Mouse (Mus musculus) heart, embryonic 10.5 days (tissue): ENCODE data around the gene Fam120b. TPM values are rescaled to one million over a fixed set of nuclear protein-coding genes. Genes with fewer than 3 reads are reported as not detected.
"Not testable (repeated sequence)": the region's sequence is repeated elsewhere in the genome, so short reads cannot be mapped to it uniquely, and the experiment has no call there.

Experiments
- DNase-seq: peaks from one replicate; pipeline ENCODE4 v3.0.0-alpha.2; 2017; ENCODE audit warnings: low spot score
- H3K27ac ChIP-seq: fragments of 300-500 bp; sonication (generic); 2 replicates; pipeline ENCODE4 v1.5.1; 2016; ENCODE audit warnings: mild to moderate bottlenecking
- H3K27me3 ChIP-seq: fragments of 300-500 bp; sonication (generic); 2 replicates; pipeline ENCODE4 v1.6.1; 2016; ENCODE audit warnings: mild to moderate bottlenecking; ENCODE audit not compliant: poor library complexity, insufficient read depth, severe bottlenecking
- H3K36me3 ChIP-seq: fragments of 300-500 bp; sonication (generic); 2 replicates; pipeline ENCODE4 v1.6.1; 2016; ENCODE audit warnings: mild to moderate bottlenecking, moderate library complexity
- H3K4me1 ChIP-seq: fragments of 300-500 bp; sonication (generic); 2 replicates; pipeline ENCODE4 v1.6.1; 2016; ENCODE audit warnings: mild to moderate bottlenecking
- H3K4me3 ChIP-seq: fragments of 300-500 bp; sonication (generic); 2 replicates; pipeline ENCODE4 v1.5.1; 2016; ENCODE audit warnings: mild to moderate bottlenecking, moderate library complexity
- H3K9me3 ChIP-seq: fragments of 300-500 bp; sonication (generic); 2 replicates; pipeline ENCODE4 v1.6.1; 2016; ENCODE audit warnings: mild to moderate bottlenecking, moderate library complexity
- WGBS: fragments of 180-500 bp; shearing (Covaris S2); methylation state at CpG from one replicate; pipeline ENCODE4 v1.1.7; 2016; 5-methylcytosine and 5-hydroxymethylcytosine counted together
- polyA plus RNA-seq: library from polyadenylated mRNA; unstranded; fragments of >200 nt; fragmentation: Nextera tagmentation; extraction: Ambion mirVana; gene quantifications from 2 replicates; pipeline ENCODE4 v1.2.1, GENCODE M21; 2016

The Fam120b gene
- polyA plus RNA-seq, 1 experiment from 2014 or later, result 20.0 TPM

- H3K4me3 ChIP-seq, result no peak overlapping the region
- WGBS, result 79% methylated on average over 3 of the region's 3 CpGs
- 0 out of 2 replicates have a peak, but pooled peaks cover 2% of the 10 kb centered on the region for H3K9me3 ChIP-seq
- no peak for DNase-seq
- H3K4me1 ChIP-seq, result peaks cover 6% of the 10 kb centered on the region; the same call in 1 of the 2 replicates
- peaks cover 81% of the 10 kb centered on the region for H3K36me3 ChIP-seq
- H3K27me3 ChIP-seq, result no peaks in the 10 kb centered on the region
- H3K27ac ChIP-seq, result no peak overlapping the region
Measured at GRCm38 (mm10) chr17:15425931-15426330, 29.9 kb downstream of the Fam120b start.

DNA sequence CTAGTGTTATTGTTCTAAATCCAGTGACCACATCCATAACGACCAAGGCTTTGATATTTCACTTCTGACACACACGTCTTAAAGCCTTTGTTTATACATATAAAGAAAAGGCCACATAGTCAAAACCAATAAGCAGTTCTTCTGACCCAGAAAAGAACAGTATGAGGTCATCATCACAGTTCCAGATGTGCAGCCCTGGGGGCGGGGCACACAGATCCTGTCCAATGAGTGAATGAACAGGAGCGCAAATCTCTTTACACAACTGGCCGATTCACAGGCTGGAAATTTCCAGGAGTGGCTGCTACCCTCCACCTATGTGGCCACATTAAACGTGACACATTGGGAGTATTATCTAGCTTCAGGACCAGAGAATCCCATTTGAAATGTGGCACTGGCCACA, 33.4 kb downstream of the Fam120b start:
- WGBS, result 77% methylated on average over 6 of the region's 6 CpGs
- H3K9me3 ChIP-seq, result no peaks in the 10 kb centered on the region
- H3K36me3 ChIP-seq, result peaks cover 61% of the 10 kb centered on the region
- DNase-seq, result no peak
- H3K27ac ChIP-seq, result no peak overlapping the region
- H3K4me1 ChIP-seq, result peaks cover 7% of the 10 kb centered on the region; the same call in 1 of the 2 replicates
- H3K27me3 ChIP-seq, result no peaks in the 10 kb centered on the region
- H3K4me3 ChIP-seq, result no peak overlapping the region

GRCm38 (mm10) chr17:15429937-15430336, 33.9 kb downstream of the Fam120b start:
- Histone ChIP-seq H3K4me3 (no peak overlapping the region), H3K36me3 (peaks cover 58% of the 10 kb centered on the region), H3K27me3 (no peaks in the 10 kb centered on the region), H3K9me3 (no peaks in the 10 kb centered on the region), H3K27ac (no peak overlapping the region), H3K4me1 (peaks cover 7% of the 10 kb centered on the region; the same call in 1 of the 2 replicates)
- DNase-seq, result no peak
- 60% methylated on average over 1 of the region's 1 CpGs for WGBS

- Histone ChIP-seq H3K4me3 (no peak overlapping the region), H3K27ac (no peak overlapping the region), H3K9me3 (no peaks in the 10 kb centered on the region), H3K36me3 (peaks cover 48% of the 10 kb centered on the region), H3K27me3 (no peaks in the 10 kb centered on the region), H3K4me1 (peaks cover 7% of the 10 kb centered on the region; the same call in 1 of the 2 replicates)
- no peak for DNase-seq
- 63% methylated on average over 5 of the region's 5 CpGs for WGBS
Measured at GRCm38 (mm10) chr17:15431021-15431514, 35.1 kb downstream of the Fam120b start.

DNA sequence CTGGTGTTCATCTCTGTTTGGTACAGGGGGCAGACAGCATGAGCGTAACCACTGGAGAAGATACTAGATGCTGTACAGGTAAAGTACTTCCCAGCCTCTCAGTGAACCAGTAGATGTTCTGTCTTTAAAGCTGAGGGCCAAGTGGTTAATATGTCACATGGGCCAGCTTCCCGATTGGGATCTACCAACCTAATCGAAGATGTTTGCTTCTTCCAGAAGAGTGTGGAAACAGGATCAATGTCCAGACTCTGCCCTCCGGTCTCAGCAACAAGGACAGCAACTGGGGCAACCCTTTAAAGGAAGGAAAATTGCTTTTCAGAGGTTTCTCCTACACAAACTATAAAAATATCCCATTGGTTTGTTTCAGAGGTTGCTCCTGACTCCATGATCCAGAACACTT, 35.5 kb downstream of the Fam120b start:
- Histone ChIP-seq H3K36me3 (peaks cover 46% of the 10 kb centered on the region), H3K4me3 (no peak overlapping the region), H3K27me3 (no peaks in the 10 kb centered on the region), H3K27ac (no peak overlapping the region), H3K9me3 (no peaks in the 10 kb centered on the region), H3K4me1 (peaks cover 7% of the 10 kb centered on the region; the same call in 1 of the 2 replicates)
- WGBS, result 89% methylated on average over 4 of the region's 4 CpGs
- no peak for DNase-seq

- 85% methylated on average over 3 of the region's 3 CpGs for WGBS
- peaks cover 42% of the 10 kb centered on the region for H3K36me3 ChIP-seq
- DNase-seq, result no peak
- no peak overlapping the region for H3K4me3 ChIP-seq
- no peak overlapping the region for H3K27ac ChIP-seq
- no peaks in the 10 kb centered on the region for H3K27me3 ChIP-seq
- H3K9me3 ChIP-seq, result no peaks in the 10 kb centered on the region
- H3K4me1 ChIP-seq, result peaks cover 7% of the 10 kb centered on the region; the same call in 1 of the 2 replicates
Measured at GRCm38 (mm10) chr17:15432036-15432435, 36.0 kb downstream of the Fam120b start.

- Histone ChIP-seq H3K4me3 (no peak overlapping the region), H3K4me1 (peaks cover 7% of the 10 kb centered on the region; the same call in 1 of the 2 replicates), H3K9me3 (no peaks in the 10 kb centered on the region), H3K36me3 (peaks cover 18% of the 10 kb centered on the region), H3K27ac (no peak overlapping the region), H3K27me3 (no peaks in the 10 kb centered on the region)
- DNase-seq, result no peak
- 65% methylated on average over 3 of the region's 3 CpGs for WGBS
Measured at GRCm38 (mm10) chr17:15434748-15435147, 38.7 kb downstream of the Fam120b start.

GRCm38 (mm10) chr17:15440067-15440462, 44.1 kb downstream of the Fam120b start:
- 52% methylated on average over 8 of the region's 8 CpGs for WGBS
- H3K4me1 ChIP-seq, result peaks cover 22% of the 10 kb centered on the region
- 0 out of 2 replicates have a peak overlapping the region, but pooled peaks have one; percentile 37 for H3K4me3 ChIP-seq
- H3K27me3 ChIP-seq, result no peaks in the 10 kb centered on the region
- no peaks in the 10 kb centered on the region for H3K9me3 ChIP-seq
- peak overlapping the region; percentile 78 for H3K27ac ChIP-seq
- DNase-seq, result no peak
- H3K36me3 ChIP-seq, result no peaks in the 10 kb centered on the region

DNA sequence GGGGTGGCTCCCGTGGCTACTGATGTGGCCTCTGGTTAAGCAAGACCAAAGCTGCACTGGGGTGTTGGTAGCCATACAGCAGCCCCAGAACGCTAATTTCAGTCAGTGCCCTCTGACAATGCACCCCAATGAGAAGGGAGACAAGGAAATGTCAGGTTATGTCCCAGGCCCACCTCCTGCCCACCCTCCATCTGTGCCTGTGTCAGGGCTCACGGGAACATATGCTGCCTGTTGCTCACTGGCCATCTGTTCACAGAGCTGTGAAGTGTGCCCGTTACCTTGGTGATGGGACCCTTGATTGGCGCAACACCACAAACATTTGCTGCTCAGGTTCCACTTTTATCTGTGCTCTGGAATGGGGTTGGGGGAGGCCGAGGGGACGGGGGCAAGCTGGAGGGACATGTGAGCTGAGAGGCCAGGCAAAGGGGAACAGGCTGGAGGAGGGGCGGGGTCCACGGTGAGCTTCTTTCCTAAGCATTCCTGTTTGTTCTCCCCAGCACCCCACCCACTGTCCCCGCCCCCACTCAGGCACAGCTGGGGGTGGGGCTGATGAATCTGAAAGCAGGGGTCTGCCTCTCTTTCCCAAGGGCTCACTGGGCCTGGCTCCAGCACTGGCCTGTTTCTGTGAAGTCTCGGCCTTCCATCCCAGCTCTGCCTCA, 44.6 kb downstream of the Fam120b start:
- Histone ChIP-seq H3K9me3 (no peaks in the 10 kb centered on the region), H3K27me3 (no peaks in the 10 kb centered on the region), H3K36me3 (no peaks in the 10 kb centered on the region), H3K4me1 (peaks cover 22% of the 10 kb centered on the region), H3K4me3 (peak overlapping the region; percentile 37), H3K27ac (peak overlapping the region; percentile 78)
- 3% methylated on average over 11 of the region's 11 CpGs for WGBS
- peak; percentile 84 for DNase-seq

DNA sequence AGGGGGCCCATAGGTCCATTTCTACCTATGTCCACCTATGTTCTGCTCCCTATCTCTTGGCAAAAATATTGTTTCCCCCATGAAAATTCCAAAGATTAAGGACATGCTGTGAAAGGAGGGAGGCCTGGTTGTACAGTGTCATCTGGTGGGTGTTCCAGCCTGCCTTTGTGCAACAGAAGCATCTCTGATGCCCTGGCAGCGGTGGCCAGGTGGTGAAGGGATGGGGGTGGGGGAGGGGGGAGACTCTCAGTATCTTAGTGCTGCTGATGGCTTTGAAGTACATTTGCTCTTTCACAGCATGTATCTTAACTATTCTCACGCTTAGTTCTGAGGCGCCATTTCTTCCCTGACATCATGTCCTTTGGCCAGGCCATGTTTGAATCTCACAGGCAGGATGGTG, 49.4 kb downstream of the Fam120b start:
- 62% methylated on average over 3 of the region's 3 CpGs for WGBS
- Histone ChIP-seq H3K27ac (no peak overlapping the region), H3K9me3 (no peaks in the 10 kb centered on the region), H3K4me3 (no peak overlapping the region), H3K27me3 (no peaks in the 10 kb centered on the region), H3K36me3 (no peaks in the 10 kb centered on the region), H3K4me1 (peaks cover 14% of the 10 kb centered on the region)
- peak; percentile 57 for DNase-seq

- Histone ChIP-seq H3K4me3 (no peak overlapping the region), H3K27ac (no peak overlapping the region), H3K4me1 (no peaks in the 10 kb centered on the region), H3K9me3 (no peaks in the 10 kb centered on the region), H3K36me3 (no peaks in the 10 kb centered on the region), H3K27me3 (no peaks in the 10 kb centered on the region)
- peak; percentile 25 for DNase-seq
- WGBS, result 71% methylated on average over 5 of the region's 5 CpGs
Measured at GRCm38 (mm10) chr17:15447831-15448230, 51.8 kb downstream of the Fam120b start.

DNA sequence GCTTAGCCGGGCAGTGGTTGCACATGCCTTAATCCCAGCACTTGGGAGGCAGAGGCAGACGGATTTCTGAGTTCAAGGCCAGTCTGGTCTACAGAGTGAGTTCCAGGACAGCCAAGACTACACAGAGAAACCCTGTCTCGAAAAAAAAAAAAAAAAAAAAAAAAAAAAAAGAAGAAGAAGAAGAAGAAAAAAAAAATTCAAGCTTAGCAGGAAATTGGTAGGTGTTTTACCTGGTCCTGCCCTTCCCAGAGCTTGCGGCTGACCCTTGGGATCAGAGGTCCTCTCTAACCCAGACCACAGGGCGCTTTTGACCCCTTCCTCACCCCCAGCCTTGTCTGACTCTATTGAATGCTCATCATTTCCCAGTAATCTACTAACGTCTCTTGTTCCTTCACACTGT, 53.1 kb downstream of the Fam120b start:
- not testable (repeated sequence) for H3K36me3 ChIP-seq, H3K27me3 ChIP-seq, H3K9me3 ChIP-seq, H3K27ac ChIP-seq, H3K4me3 ChIP-seq, H3K4me1 ChIP-seq, DNase-seq
- 78% methylated on average over 6 of the region's 6 CpGs for WGBS

DNA sequence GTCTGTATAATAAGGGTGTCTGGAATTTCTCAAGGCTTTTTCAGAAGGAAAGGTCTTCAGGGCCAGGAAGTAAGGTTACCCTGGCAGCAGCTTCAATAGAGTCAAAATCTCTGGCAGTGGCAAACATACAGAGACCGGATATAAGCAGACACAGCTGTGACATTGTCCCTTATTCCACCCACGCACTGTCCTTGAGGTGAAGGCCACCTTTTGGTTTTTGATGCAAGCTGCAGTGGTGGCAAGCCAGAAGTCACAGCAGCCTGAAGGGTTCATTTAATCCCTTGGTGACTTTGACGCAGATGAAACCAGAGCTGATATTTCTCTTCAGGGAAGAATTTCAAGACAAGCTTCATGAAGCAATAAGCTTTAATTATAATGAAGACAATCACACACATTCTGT, 53.6 kb downstream of the Fam120b start:
- Histone ChIP-seq H3K4me3 (no peak overlapping the region), H3K27ac (no peak overlapping the region), H3K9me3 (no peaks in the 10 kb centered on the region), H3K4me1 (no peaks in the 10 kb centered on the region), H3K27me3 (no peaks in the 10 kb centered on the region), H3K36me3 (no peaks in the 10 kb centered on the region)
- DNase-seq, result peak; percentile 30
- 77% methylated on average over 3 of the region's 3 CpGs for WGBS
